9 mouse cellular contexts compared by ENCODE assay signal in the genomic region with DNA sequence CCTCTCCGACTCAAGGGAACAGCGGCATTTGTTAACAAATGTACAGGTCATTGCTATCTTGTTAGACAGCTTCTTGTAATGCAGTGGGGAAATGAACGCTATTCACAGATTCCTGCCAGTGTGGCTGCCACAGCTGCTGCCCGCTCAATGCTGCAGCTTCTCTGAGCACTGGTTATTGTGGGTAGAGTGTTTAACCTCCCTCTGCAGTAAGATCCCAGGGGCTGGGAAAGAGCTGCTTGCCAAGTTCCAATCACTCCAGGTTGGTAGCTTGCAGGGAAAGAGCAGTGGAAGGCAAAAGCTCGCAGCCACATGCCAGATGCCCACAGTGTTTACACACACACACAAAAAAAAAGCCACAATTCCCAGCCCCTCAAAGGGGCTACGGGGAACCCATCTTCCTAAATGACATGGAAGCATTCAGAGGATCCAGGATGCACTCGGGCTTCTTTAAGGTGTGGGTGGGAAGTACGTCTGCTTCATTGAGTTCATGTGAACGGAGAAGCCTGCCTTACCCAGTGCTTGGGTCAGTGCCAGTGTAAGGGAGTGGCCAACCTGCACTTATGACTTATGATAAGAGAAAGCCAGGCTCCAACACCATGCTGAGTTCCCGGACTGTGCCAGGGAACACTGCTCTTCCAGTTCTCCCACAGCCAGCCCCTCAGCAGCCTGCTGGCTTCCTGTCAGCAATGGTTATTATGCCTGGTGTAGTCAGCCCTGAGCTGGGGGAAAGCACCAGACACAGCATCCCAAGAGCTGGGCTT. TPM values are rescaled to one million over a fixed set of nuclear protein-coding genes. Genes with fewer than 3 reads are reported as not detected.
DNase-seq lines count a peak whose midpoint lies in the region; ATAC-seq and TF ChIP-seq lines count a peak whose summit lies in the region.
"Had no signal": no experiment of that assay in that cellular context is flagged by ENCODE, and none has a peak within 500 bp of the region (broad histone marks: within the 10 kb centered on the region; RNA-seq: fewer than 3 reads in every experiment).

No protein-coding gene starts in this region.

- no peak overlapping the region for H3K4me3 ChIP-seq in heart, adult 2 months
- no peak overlapping the region for H3K4me3 ChIP-seq in heart, embryonic 11.5 days (ENCODE audit: low read depth, low read length)
- no peak overlapping the region for H3K4me3 ChIP-seq in MEL (ENCODE audit: control insufficient read depth in 1 of 2, insufficient read depth in 1 of 2, low read depth in 2 of 2, low read length in 2 of 2)
- H3K4me3 ChIP-seq in cerebellum, adult 2 months (replicated peaks; ENCODE audit: insufficient read depth, low read depth, low read length): no peak overlapping the region
- H3K4me3 ChIP-seq: megakaryocyte, embryonic 14.5 days had no signal

- H3K36me3 ChIP-seq in heart, adult 2 months (ENCODE audit: control insufficient read depth, insufficient read depth, low read length): peaks cover 5% of the 10 kb centered on the region; the same call in 1 of the 2 replicates
- no peaks in the 10 kb centered on the region for H3K36me3 ChIP-seq in heart, embryonic 11.5 days (ENCODE audit: control insufficient read depth, insufficient read depth, low read length)
- peaks cover 5 to 20% of the 10 kb centered on the region in 2 experiments for H3K36me3 ChIP-seq in MEL (ENCODE audit: control insufficient read depth in 1 of 2, insufficient read depth in 2 of 2, low read length in 2 of 2)

- H3K79me2 ChIP-seq in heart, adult 2 months (replicated peaks; ENCODE audit: control insufficient read depth, insufficient read depth, low read length): no peaks in the 10 kb centered on the region
- H3K79me2 ChIP-seq in MEL (ENCODE audit: control insufficient read depth, insufficient read depth, low read length, poor library complexity): no peaks in the 10 kb centered on the region

- no peak for TF ChIP-seq POLR2A in heart, adult 2 months (IDR thresholded peaks at IDR 0.05; ENCODE audit: insufficient read depth, low read depth, low read length)
- TF ChIP-seq POLR2A in MEL (IDR thresholded peaks at IDR 0.05; ENCODE audit: control insufficient read depth in 1 of 2, insufficient read depth in 1 of 2, low read depth in 1 of 2, low read length in 2 of 2, poor library complexity in 1 of 2): no peak
- no peak for TF ChIP-seq POLR2A in cerebellum, adult 2 months (IDR thresholded peaks at IDR 0.05; ENCODE audit: borderline replicate concordance, insufficient read depth, low read length)

- H3K27ac ChIP-seq in heart, adult 2 months: no peak overlapping the region; the same call in 1 of the 2 replicates
- no peak overlapping the region for H3K27ac ChIP-seq in heart, embryonic 11.5 days (ENCODE audit: low read depth, low read length)
- no peak overlapping the region for H3K27ac ChIP-seq in MEL (ENCODE audit: control insufficient read depth, low read depth, low read length)
- no peak overlapping the region for H3K27ac ChIP-seq in cerebellum, adult 2 months (ENCODE audit: insufficient read depth, low read length)

- H3K27me3 ChIP-seq in heart, adult 2 months (ENCODE audit: control insufficient read depth, insufficient read depth, low read length): no peaks in the 10 kb centered on the region
- no peaks in the 10 kb centered on the region for H3K27me3 ChIP-seq in heart, embryonic 11.5 days (ENCODE audit: control insufficient read depth, insufficient read depth, low read length)
- H3K27me3 ChIP-seq in MEL (ENCODE audit: control insufficient read depth in 1 of 2, insufficient read depth in 2 of 2, low read length in 2 of 2): no peaks in the 10 kb centered on the region
- H3K27me3 ChIP-seq in cerebellum, adult 2 months (ENCODE audit: control insufficient read depth, insufficient read depth, low read length): no peaks in the 10 kb centered on the region
- H3K27me3 ChIP-seq: megakaryocyte, embryonic 14.5 days had no signal

- intact Hi-C loops in heart, adult 2 months (cut with DNase I): no loop called here
- intact Hi-C loops in heart, postnatal 14 days (cut with DNase I): no loop called here

- no peak for TF ChIP-seq RAD21 in MEL (IDR thresholded peaks at IDR 0.05; ENCODE audit: low read depth, low read length)

- TF ChIP-seq CTCF in heart, adult 2 months (IDR thresholded peaks at IDR 0.05): no peak
- no peak for TF ChIP-seq CTCF in MEL (IDR thresholded peaks at IDR 0.05 in 2 of 3, conservative IDR thresholded peaks at IDR 0.05 in 1 of 3; ENCODE audit: control insufficient read depth in 1 of 3, insufficient read depth in 1 of 3, low read depth in 2 of 3, low read length in 3 of 3, poor library complexity in 1 of 3, severe bottlenecking in 1 of 3)
- no peak for TF ChIP-seq CTCF in cerebellum, adult 2 months (IDR thresholded peaks at IDR 0.05; ENCODE audit: borderline replicate concordance, insufficient read depth, low read depth, low read length)

- ATAC-seq in heart, embryonic 11.5 days (replicated peaks; ENCODE audit: insufficient number of reproducible peaks, low FRiP score, low TSS enrichment): no peak

- no peak overlapping the region for H3K9ac ChIP-seq in heart, adult 2 months (ENCODE audit: low read depth, low read length)
- H3K9ac ChIP-seq in heart, embryonic 11.5 days (ENCODE audit: low read depth, low read length): no peak overlapping the region
- H3K9ac ChIP-seq in MEL (ENCODE audit: control insufficient read depth, low read depth, low read length, poor library complexity, severe bottlenecking): no peak overlapping the region

- H3K4me1 ChIP-seq in heart, adult 2 months (ENCODE audit: control insufficient read depth, insufficient read depth, low read length): peaks cover 14% of the 10 kb centered on the region
- H3K4me1 ChIP-seq in heart, embryonic 11.5 days (ENCODE audit: control insufficient read depth, insufficient read depth, low read length): peaks cover 24% of the 10 kb centered on the region
- peaks cover 3 to 22% of the 10 kb centered on the region in 2 experiments for H3K4me1 ChIP-seq in MEL (ENCODE audit: control insufficient read depth in 1 of 2, insufficient read depth in 2 of 2, low read length in 2 of 2)
- peaks cover 27% of the 10 kb centered on the region for H3K4me1 ChIP-seq in cerebellum, adult 2 months (ENCODE audit: control insufficient read depth, insufficient read depth, low read length)

- H3K4me2 ChIP-seq in heart, embryonic 11.5 days: no peak overlapping the region

- WGBS in heart, adult 2 months: 49% methylated on average over 10 of the region's 10 CpGs
- WGBS in heart, embryonic 11.5 days (ENCODE audit: insufficient replicate concordance): 75% methylated on average over 10 of the region's 10 CpGs
- 19% methylated on average over 10 of the region's 10 CpGs for WGBS in cerebellum, adult 2 months

- H3K9me3 ChIP-seq in heart, embryonic 11.5 days (replicated peaks; ENCODE audit: control insufficient read depth, low read length): no peaks in the 10 kb centered on the region
- no peaks in the 10 kb centered on the region for H3K9me3 ChIP-seq in MEL (replicated peaks; ENCODE audit: insufficient read depth, low read length)
- H3K9me3 ChIP-seq: megakaryocyte, embryonic 14.5 days had no signal

- peak; percentile 64; the same call in 1 of the 2 replicates for TF ChIP-seq EP300 in heart, adult 2 months (IDR thresholded peaks at IDR 0.05; ENCODE audit: insufficient read depth, low read depth, low read length)
- peak in 1 of 2 experiments; percentile 10; a peak in 1 of 4 replicates for TF ChIP-seq EP300 in MEL (IDR thresholded peaks at IDR 0.05; ENCODE audit: low read depth in 1 of 2, low read length in 2 of 2)

- peak; percentile 61 to 80 for DNase-seq in heart, adult 2 months
- DNase-seq in MEL (ENCODE audit: low read depth, low spot score): peak; percentile 52
- peak; percentile 69 to 82 for DNase-seq in cerebellum, adult 2 months
- DNase-seq in heart, postnatal 14 days: peak; percentile 67 to 80
- peak; percentile 87 for DNase-seq in lung, postnatal 36 days
- DNase-seq in embryo, embryonic 11 days: no peak
- DNase-seq in gastrocnemius, postnatal 10 days: no peak

TF ChIP-seq in MEL, 35 proteins besides CTCF, POLR2A, EP300 and RAD21:
- TF ChIP-seq ETS1 (IDR thresholded peaks at IDR 0.05; ENCODE audit: low read depth, low read length): no peak
- TF ChIP-seq TAL1 (IDR thresholded peaks at IDR 0.05; ENCODE audit: low read length): 0 out of 2 replicates have a peak, but pooled peaks have one; percentile 8

RNA-seq across cellular contexts. Expression of a gene that starts 14.2 kb away (rescaled TPM):
- total RNA-seq in heart, adult 2 months (2021): 10 to 100 TPM; 82.4 to 87.5 TPM
- polyA plus RNA-seq in heart, adult 2 months (2012; rRNA removed): 75.6 and 147 TPM in 2 replicates
- polyA plus RNA-seq in heart, embryonic 11.5 days (2014; fragmentation: Nextera tagmentation; extraction: Ambion mirVana): 39.6 and 46.1 TPM in 2 replicates
- 27.2 and 49.4 TPM in 2 replicates for total RNA-seq in MEL (2012; rRNA removed)
- 10 to 100 TPM in 1 of 2 experiments, not detected in 1; 28.0 TPM for polyA plus RNA-seq in MEL (2012; ENCODE audit: insufficient read depth in 1 of 2, insufficient read length in 2 of 2, low read depth in 1 of 2, low replicate concordance in 2 of 2, missing spikeins in 1 of 2)
- 14.9 and 17.0 TPM in 2 replicates for polyA plus RNA-seq in cerebellum, adult 2 months (2012; rRNA removed)
- total RNA-seq in heart, postnatal 14 days (2021): 10 to 100 TPM; 65.0 to 72.0 TPM
- total RNA-seq in gastrocnemius, postnatal 10 days (2021): 10 to 100 TPM; 24.3 to 30.7 TPM

RNA-seq across cellular contexts. Expression of a gene that starts 44.9 kb away (rescaled TPM):
- total RNA-seq in heart, adult 2 months (2021): not detected
- not detected in 2 replicates for polyA plus RNA-seq in heart, adult 2 months (2012; rRNA removed)
- not detected in 2 replicates for polyA plus RNA-seq in heart, embryonic 11.5 days (2014; fragmentation: Nextera tagmentation; extraction: Ambion mirVana)
- not detected in 2 replicates for total RNA-seq in MEL (2012; rRNA removed)
- polyA plus RNA-seq in MEL (2012; ENCODE audit: insufficient read depth in 1 of 2, insufficient read length in 2 of 2, low read depth in 1 of 2, low replicate concordance in 2 of 2, missing spikeins in 1 of 2): not detected
- polyA plus RNA-seq in cerebellum, adult 2 months (2012; rRNA removed): not detected in 2 replicates
- not detected for total RNA-seq in heart, postnatal 14 days (2021)
- total RNA-seq in gastrocnemius, postnatal 10 days (2021): not detected

Comparison
In these comparisons a context has a peak if more than half of its experiments do, and no peak if none do; other contexts are left out.
1. DNase-seq: peak in heart, adult 2 months (2 of 2), MEL (single experiment), cerebellum, adult 2 months (2 of 2), heart, postnatal 14 days (2 of 2) and lung, postnatal 36 days (single experiment); none in embryo, embryonic 11 days (single experiment) and gastrocnemius, postnatal 10 days (single experiment).